Mouse (Mus musculus): ENCODE measurements at regions not wholly inside any gene's neighbourhood (a gene's known extent, or its start where the extent isn't known, plus 50 kb on each side); places are given as distances from the start of the nearest gene placed in this dataset.

DNA sequence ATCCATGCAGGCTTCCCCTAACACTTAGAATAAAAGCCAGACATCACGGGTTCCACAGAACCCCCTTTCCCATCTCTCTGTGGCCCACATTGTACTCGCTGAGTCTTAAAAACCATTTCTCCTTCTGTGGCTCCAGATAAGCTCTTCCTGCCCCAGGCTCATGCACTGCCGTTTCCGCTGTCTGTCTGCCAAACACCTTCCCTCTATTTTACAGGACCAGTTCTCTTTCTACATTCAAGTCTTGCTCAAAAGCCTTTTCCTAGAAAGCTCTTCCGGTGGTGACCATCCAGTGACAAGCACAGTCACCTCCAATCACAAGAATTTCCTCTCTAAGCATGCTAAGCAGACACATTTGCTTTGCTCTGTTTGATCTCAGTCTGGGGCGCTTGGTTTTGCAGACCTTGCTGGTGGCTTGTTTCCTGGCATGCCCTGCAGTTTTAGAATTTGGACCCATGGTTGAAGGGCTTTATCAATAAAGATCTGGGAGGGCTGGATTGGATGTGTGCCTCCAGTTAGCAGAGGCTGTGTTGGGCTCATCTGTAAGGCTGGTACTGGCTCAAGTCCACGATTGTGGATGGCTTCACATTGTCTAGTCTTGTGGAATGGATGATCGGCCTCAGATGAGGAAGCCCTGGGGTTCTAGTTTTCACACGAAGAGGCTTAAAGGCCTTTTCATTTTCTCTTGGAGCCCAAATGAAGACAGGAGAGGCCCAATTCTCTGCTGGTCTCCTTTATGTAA, 87.8 kb upstream of the Lhx1 start:
- TF ChIP-seq CTCF (IDR thresholded peaks at IDR 0.05) (no peak), POLR2A (IDR thresholded peaks at IDR 0.05; ENCODE audit: insufficient read depth, low read depth, low read length) (no peak)

Measured in heart, adult 2 months (tissue).